Mouse (Mus musculus): ENCODE results near the gene Zfp607a. TPM values are rescaled to one million over a fixed set of nuclear protein-coding genes. Genes with fewer than 3 reads are reported as not detected.

Zfp607a gene
- polyA plus RNA-seq, 1 experiment from 2014 or later = 4.4 TPM

DNA sequence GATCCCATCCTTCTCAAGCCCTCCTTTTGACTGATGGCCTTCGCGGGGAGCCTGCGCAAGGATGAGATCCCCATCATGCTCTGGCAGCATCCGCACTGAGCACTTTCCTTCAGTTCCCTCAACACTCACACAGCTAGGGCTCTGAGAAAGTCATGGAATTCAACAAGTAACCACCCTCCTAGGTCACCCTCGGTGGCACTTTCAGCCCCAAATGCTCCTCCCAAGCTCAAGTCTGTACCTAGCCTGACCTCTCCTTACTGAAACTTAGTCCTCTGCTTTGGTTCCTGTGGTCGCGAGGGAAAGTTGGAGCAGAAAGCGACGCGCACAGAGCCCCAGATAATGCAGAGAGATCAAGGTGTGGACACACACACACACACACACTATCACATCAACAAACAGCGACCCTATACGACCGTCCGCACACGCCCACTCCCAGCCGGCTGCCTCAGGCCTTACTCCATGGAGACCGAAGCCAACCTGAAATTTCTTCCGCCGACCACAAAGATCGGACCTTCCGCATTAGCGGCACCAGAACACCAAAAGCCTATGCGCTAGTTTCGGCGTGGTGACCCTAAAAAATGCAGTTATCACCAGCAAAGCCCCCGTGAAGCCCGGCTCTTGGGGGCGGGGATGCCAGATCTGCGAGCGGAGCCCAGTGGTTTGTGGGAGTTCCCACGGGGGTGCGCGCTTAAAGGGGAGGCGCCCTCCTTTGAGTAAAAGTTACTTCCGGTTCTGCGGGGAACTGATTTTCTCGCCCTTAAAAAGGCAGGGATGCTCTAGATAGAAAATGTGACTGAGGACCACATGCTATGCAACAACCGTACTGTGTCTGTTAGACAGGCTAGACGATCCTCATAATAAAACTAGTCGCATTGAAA is 71.7 kb downstream of the Zfp607a start, which contains the start of gene Zfp974:
Gene Zfp974 (minus strand): TSS at position 643 of the 878 bp plus-strand sequence.
- peak within 1 kb of the TSS; percentile 67 for H3K9ac ChIP-seq (ENCODE audit: low read length)
- H3K4me3 ChIP-seq (ENCODE audit: low read depth, low read length) = peak within 1 kb of the TSS; percentile 64
- peaks cover 3% of the 10 kb centered on the region; the same call in 1 of the 2 replicates for H3K4me1 ChIP-seq (replicated peaks; ENCODE audit: control insufficient read depth, insufficient read depth, low read length)
- H3K9me3 ChIP-seq (ENCODE audit: control insufficient read depth, low read length) = no peaks in the 10 kb centered on the region
- peak within 1 kb of the TSS; percentile 61 for H3K4me2 ChIP-seq (ENCODE audit: low read depth, low read length, severe bottlenecking)
- 4% methylated on average over 40 of the region's 40 CpGs for WGBS
- DNase-seq (ENCODE audit: low spot score) (peak; percentile 83), ATAC-seq (replicated peaks; ENCODE audit: low FRiP score) (peak; percentile 80)
- no peak within 1 kb of the TSS for H3K27ac ChIP-seq (ENCODE audit: low read depth, low read length)
- H3K27me3 ChIP-seq (ENCODE audit: control insufficient read depth, insufficient read depth, low read length) = no peaks in the 10 kb centered on the region
- H3K36me3 ChIP-seq (ENCODE audit: control insufficient read depth, insufficient read depth, low read length) = no peaks in the 10 kb centered on the region

Other genes with a start within 250 kb of the Zfp607a start
- gene Ttc9b, start 203.6 kb upstream of the Zfp607a start, polyA plus RNA-seq (2014; fragmentation: Nextera tagmentation; extraction: Ambion mirVana) = 12.6 and 13.9 TPM in 2 replicates
- gene Map3k10, start 182.9 kb upstream of the Zfp607a start, polyA plus RNA-seq (2014; fragmentation: Nextera tagmentation; extraction: Ambion mirVana) = 10.3 and 12.5 TPM in 2 replicates
- gene Zfp607b, start 168.2 kb upstream of the Zfp607a start, polyA plus RNA-seq (2014; fragmentation: Nextera tagmentation; extraction: Ambion mirVana) = 7.8 and 10.3 TPM in 2 replicates
- 93.9 and 94.3 TPM in 2 replicates for gene Zfp60, start 126.1 kb upstream of the Zfp607a start, polyA plus RNA-seq (2014; fragmentation: Nextera tagmentation; extraction: Ambion mirVana)
- gene Zfp626, start 50.3 kb upstream of the Zfp607a start, polyA plus RNA-seq (2014; fragmentation: Nextera tagmentation; extraction: Ambion mirVana) = 3.1 and 3.3 TPM in 2 replicates
- gene Zfp59, start 18.9 kb upstream of the Zfp607a start, polyA plus RNA-seq (2014; fragmentation: Nextera tagmentation; extraction: Ambion mirVana) = 12.8 and 13.9 TPM in 2 replicates
- 12.5 and 17.3 TPM in 2 replicates for gene Zfp974, start 71.9 kb downstream of the Zfp607a start, polyA plus RNA-seq (2014; fragmentation: Nextera tagmentation; extraction: Ambion mirVana)
- gene Zfp780b, start 121.6 kb downstream of the Zfp607a start, polyA plus RNA-seq (2014; fragmentation: Nextera tagmentation; extraction: Ambion mirVana) = 20.2 and 22.2 TPM in 2 replicates
- 8.4 and 8.9 TPM in 2 replicates for gene Zfp850, start 156.6 kb downstream of the Zfp607a start, polyA plus RNA-seq (2014; fragmentation: Nextera tagmentation; extraction: Ambion mirVana)
- 404 and 450 TPM in 2 replicates for gene Psmc4, start 192.6 kb downstream of the Zfp607a start, polyA plus RNA-seq (2014; fragmentation: Nextera tagmentation; extraction: Ambion mirVana)
- 0.25 and 0.33 TPM in 2 replicates for gene Fcgbp, start 213.7 kb downstream of the Zfp607a start, polyA plus RNA-seq (2014; fragmentation: Nextera tagmentation; extraction: Ambion mirVana)

Data from forebrain, embryonic 11.5 days (tissue).